Mouse (Mus musculus): ENCODE data around the gene Slc52a3. TPM values are rescaled to one million over a fixed set of nuclear protein-coding genes. Genes with fewer than 3 reads are reported as not detected.

The Slc52a3 gene
- total and polyA plus RNA-seq, 3 experiments: 0.02 to 0.05 TPM; not detected in 1

- Histone ChIP-seq H3K4me1 (ENCODE audit: insufficient read depth, low read depth, low read length) (no peaks in the 10 kb centered on the region), H3K4me3 (ENCODE audit: low read depth, low read length) (no peak overlapping the region), H3K27me3 (ENCODE audit: insufficient read depth, low read length) (no peaks in the 10 kb centered on the region), H3K36me3 (replicated peaks) (no peaks in the 10 kb centered on the region), H3K9me3 (replicated peaks) (no peaks in the 10 kb centered on the region)
- ATAC-seq (ENCODE audit: extremely low read depth, insufficient number of reproducible peaks, low FRiP score, poor library complexity, severe bottlenecking) (no peak), DNase-seq (ENCODE audit: low spot score) (no peak)
- no peak for TF ChIP-seq POLR2AphosphoS5 (IDR thresholded peaks at IDR 0.05; ENCODE audit: insufficient replicate concordance, low read depth, low read length)
- TF ChIP-seq GATA2 (IDR thresholded peaks at IDR 0.05; ENCODE audit: borderline replicate concordance, low read depth, low read length): no peak
- TF ChIP-seq CTCF (IDR thresholded peaks at IDR 0.05; ENCODE audit: low read depth, low read length): no peak
- TF ChIP-seq GATA1 (IDR thresholded peaks at IDR 0.05; ENCODE audit: borderline replicate concordance, low read length): no peak
- no peak for TF ChIP-seq TAL1 (conservative IDR thresholded peaks at IDR 0.05; ENCODE audit: low read depth, low read length)
Measured at GRCm38 (mm10) chr2:151956500-151957137, 39.7 kb upstream of the Slc52a3 start.

- Histone ChIP-seq H3K4me3 (ENCODE audit: low read depth, low read length) (no peak overlapping the region), H3K27me3 (ENCODE audit: insufficient read depth, low read length) (no peaks in the 10 kb centered on the region), H3K9me3 (replicated peaks) (no peaks in the 10 kb centered on the region), H3K36me3 (replicated peaks) (no peaks in the 10 kb centered on the region), H3K4me1 (ENCODE audit: insufficient read depth, low read depth, low read length) (0 out of 2 replicates have a peak, but pooled peaks cover 3% of the 10 kb centered on the region)
- TF ChIP-seq GATA1 (IDR thresholded peaks at IDR 0.05; ENCODE audit: borderline replicate concordance, low read length): no peak
- TF ChIP-seq TAL1 (conservative IDR thresholded peaks at IDR 0.05; ENCODE audit: low read depth, low read length): no peak
- no peak for TF ChIP-seq GATA2 (IDR thresholded peaks at IDR 0.05; ENCODE audit: borderline replicate concordance, low read depth, low read length)
- TF ChIP-seq CTCF (IDR thresholded peaks at IDR 0.05; ENCODE audit: low read depth, low read length): no peak
- no peak for TF ChIP-seq POLR2AphosphoS5 (IDR thresholded peaks at IDR 0.05; ENCODE audit: insufficient replicate concordance, low read depth, low read length)
- DNase-seq (ENCODE audit: low spot score): no peak
- no peak for ATAC-seq (ENCODE audit: extremely low read depth, insufficient number of reproducible peaks, low FRiP score, poor library complexity, severe bottlenecking)
Measured at GRCm38 (mm10) chr2:151959274-151959673, 37.0 kb upstream of the Slc52a3 start.

- Histone ChIP-seq H3K9me3 (replicated peaks) (no peaks in the 10 kb centered on the region), H3K27me3 (ENCODE audit: insufficient read depth, low read length) (no peaks in the 10 kb centered on the region), H3K36me3 (replicated peaks) (no peaks in the 10 kb centered on the region), H3K4me3 (ENCODE audit: low read depth, low read length) (no peak overlapping the region), H3K4me1 (ENCODE audit: insufficient read depth, low read depth, low read length) (0 out of 2 replicates have a peak, but pooled peaks cover 3% of the 10 kb centered on the region)
- no peak for DNase-seq (ENCODE audit: low spot score)
- ATAC-seq (ENCODE audit: extremely low read depth, insufficient number of reproducible peaks, low FRiP score, poor library complexity, severe bottlenecking): no peak
- TF ChIP-seq CTCF (IDR thresholded peaks at IDR 0.05; ENCODE audit: low read depth, low read length) (no peak), GATA1 (IDR thresholded peaks at IDR 0.05; ENCODE audit: borderline replicate concordance, low read length) (no peak), POLR2AphosphoS5 (IDR thresholded peaks at IDR 0.05; ENCODE audit: insufficient replicate concordance, low read depth, low read length) (no peak), TAL1 (conservative IDR thresholded peaks at IDR 0.05; ENCODE audit: low read depth, low read length) (no peak), GATA2 (IDR thresholded peaks at IDR 0.05; ENCODE audit: borderline replicate concordance, low read depth, low read length) (no peak)
Measured at GRCm38 (mm10) chr2:151961284-151962196, 34.8 kb upstream of the Slc52a3 start.

GRCm38 (mm10) chr2:151962474-151962873 lies 33.8 kb upstream of the Slc52a3 start:
- Histone ChIP-seq H3K36me3 (replicated peaks) (peaks cover 4% of the 10 kb centered on the region), H3K4me1 (ENCODE audit: insufficient read depth, low read depth, low read length) (0 out of 2 replicates have a peak, but pooled peaks cover 3% of the 10 kb centered on the region), H3K4me3 (ENCODE audit: low read depth, low read length) (no peak overlapping the region), H3K9me3 (replicated peaks) (no peaks in the 10 kb centered on the region), H3K27me3 (ENCODE audit: insufficient read depth, low read length) (no peaks in the 10 kb centered on the region)
- ATAC-seq (ENCODE audit: extremely low read depth, insufficient number of reproducible peaks, low FRiP score, poor library complexity, severe bottlenecking) (no peak), DNase-seq (ENCODE audit: low spot score) (no peak)
- TF ChIP-seq GATA2 (IDR thresholded peaks at IDR 0.05; ENCODE audit: borderline replicate concordance, low read depth, low read length) (no peak), TAL1 (conservative IDR thresholded peaks at IDR 0.05; ENCODE audit: low read depth, low read length) (no peak), POLR2AphosphoS5 (IDR thresholded peaks at IDR 0.05; ENCODE audit: insufficient replicate concordance, low read depth, low read length) (no peak), CTCF (IDR thresholded peaks at IDR 0.05; ENCODE audit: low read depth, low read length) (no peak), GATA1 (IDR thresholded peaks at IDR 0.05; ENCODE audit: borderline replicate concordance, low read length) (no peak)

- no peak for ATAC-seq (ENCODE audit: extremely low read depth, insufficient number of reproducible peaks, low FRiP score, poor library complexity, severe bottlenecking)
- H3K9me3 ChIP-seq (replicated peaks): no peaks in the 10 kb centered on the region
- no peak for DNase-seq (ENCODE audit: low spot score)
- H3K4me3 ChIP-seq (ENCODE audit: low read depth, low read length): no peak overlapping the region
- peaks cover 6% of the 10 kb centered on the region; the same call in 1 of the 2 replicates for H3K4me1 ChIP-seq (ENCODE audit: insufficient read depth, low read depth, low read length)
- TF ChIP-seq GATA1 (IDR thresholded peaks at IDR 0.05; ENCODE audit: borderline replicate concordance, low read length) (no peak), POLR2AphosphoS5 (IDR thresholded peaks at IDR 0.05; ENCODE audit: insufficient replicate concordance, low read depth, low read length) (no peak), CTCF (IDR thresholded peaks at IDR 0.05; ENCODE audit: low read depth, low read length) (no peak), TAL1 (conservative IDR thresholded peaks at IDR 0.05; ENCODE audit: low read depth, low read length) (no peak), GATA2 (IDR thresholded peaks at IDR 0.05; ENCODE audit: borderline replicate concordance, low read depth, low read length) (no peak)
- H3K36me3 ChIP-seq (replicated peaks): peaks cover 11% of the 10 kb centered on the region
- H3K27me3 ChIP-seq (ENCODE audit: insufficient read depth, low read length): no peaks in the 10 kb centered on the region
Measured at GRCm38 (mm10) chr2:151963319-151963718, 33.0 kb upstream of the Slc52a3 start.

GRCm38 (mm10) chr2:151964052-151964451 lies 32.3 kb upstream of the Slc52a3 start:
- Histone ChIP-seq H3K9me3 (replicated peaks) (no peaks in the 10 kb centered on the region), H3K27me3 (ENCODE audit: insufficient read depth, low read length) (no peaks in the 10 kb centered on the region), H3K4me1 (ENCODE audit: insufficient read depth, low read depth, low read length) (peaks cover 6% of the 10 kb centered on the region; the same call in 1 of the 2 replicates), H3K36me3 (replicated peaks) (peaks cover 18% of the 10 kb centered on the region), H3K4me3 (ENCODE audit: low read depth, low read length) (no peak overlapping the region)
- ATAC-seq (ENCODE audit: extremely low read depth, insufficient number of reproducible peaks, low FRiP score, poor library complexity, severe bottlenecking) (no peak), DNase-seq (ENCODE audit: low spot score) (no peak)
- no peak for TF ChIP-seq GATA2 (IDR thresholded peaks at IDR 0.05; ENCODE audit: borderline replicate concordance, low read depth, low read length)
- TF ChIP-seq GATA1 (IDR thresholded peaks at IDR 0.05; ENCODE audit: borderline replicate concordance, low read length): no peak
- TF ChIP-seq POLR2AphosphoS5 (IDR thresholded peaks at IDR 0.05; ENCODE audit: insufficient replicate concordance, low read depth, low read length): no peak
- no peak for TF ChIP-seq CTCF (IDR thresholded peaks at IDR 0.05; ENCODE audit: low read depth, low read length)
- no peak for TF ChIP-seq TAL1 (conservative IDR thresholded peaks at IDR 0.05; ENCODE audit: low read depth, low read length)

Measured in G1E (cell line).